Mouse (Mus musculus) heart, adult 2 months (tissue): Measurements from ENCODE around the gene Cldn12.

Source experiments
- CTCF ChIP-seq: fragments of 200-600 bp; IDR thresholded peaks from 2 replicates; pipeline ENCODE4 v1.8.1; 2022; ENCODE audit warnings: antibody characterized with exemption, mild to moderate bottlenecking, moderate library complexity
- EP300 ChIP-seq: fragments of 200-500 bp; IDR thresholded peaks from 2 replicates; pipeline ENCODE4 v1.6.1; 2011; ENCODE audit warnings: low read depth, low read length, control low read depth; ENCODE audit not compliant: insufficient read depth
- POLR2A ChIP-seq: fragments of 200-500 bp; IDR thresholded peaks from 2 replicates; pipeline ENCODE4 v1.6.1; 2011; ENCODE audit warnings: mild to moderate bottlenecking, low read depth, low read length, control low read depth; ENCODE audit not compliant: insufficient read depth

DNA sequence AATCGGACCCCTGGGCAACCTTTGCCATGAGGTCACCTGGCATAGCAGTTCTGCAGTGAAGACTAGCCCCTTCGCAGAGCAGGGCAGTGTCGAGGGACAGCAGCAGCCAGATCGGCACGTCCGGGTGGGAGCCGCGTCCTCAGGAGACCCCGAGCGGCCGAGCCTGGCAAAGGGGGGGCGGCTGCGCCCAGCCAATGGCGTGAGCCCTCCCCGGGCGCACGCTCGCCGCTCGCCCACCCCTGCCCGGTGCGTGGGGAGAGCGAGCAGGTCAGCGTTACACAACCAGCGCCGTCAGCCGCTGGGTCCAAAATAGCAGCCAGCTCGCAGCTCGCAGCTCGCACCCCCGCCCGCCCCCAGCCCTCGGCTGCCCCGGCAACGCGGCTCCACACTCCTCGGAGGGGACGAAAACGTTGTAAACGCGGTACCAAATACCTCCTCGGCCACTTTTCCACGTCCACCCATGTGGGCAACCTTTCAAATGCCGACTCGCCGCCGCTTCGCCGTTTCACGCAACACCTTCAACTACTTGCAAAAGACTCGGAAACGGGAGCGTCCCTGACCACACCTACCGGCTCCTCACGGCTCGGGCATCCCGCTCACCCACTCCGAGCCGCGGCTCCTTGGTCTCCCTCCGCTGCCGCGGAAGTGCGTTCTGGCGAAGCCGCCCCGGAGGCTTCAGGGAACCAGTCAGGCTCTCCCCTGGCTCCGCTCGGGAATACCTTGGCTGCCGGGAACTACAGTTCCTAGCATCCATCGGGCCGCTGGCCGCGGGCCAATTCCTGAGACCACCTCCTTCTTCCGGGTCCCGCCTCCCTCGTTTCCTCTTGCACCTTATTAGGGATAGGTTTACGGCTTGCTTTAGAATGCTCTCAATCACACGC is at the start of gene Cldn12:
- TF ChIP-seq POLR2A, result peak; percentile 81
- no peak for TF ChIP-seq CTCF
- TF ChIP-seq EP300, result peak; percentile 78
